Mouse (Mus musculus): ENCODE data around the gene Gm20388. TPM values are rescaled to one million over a fixed set of nuclear protein-coding genes. Genes with fewer than 3 reads are reported as not detected.

Gm20388 gene
- polyA plus RNA-seq, 2 experiments: 8.5 TPM; not detected in 1

- ATAC-seq (ENCODE audit: insufficient read depth): peak; percentile 61; the same call in 1 of the 2 replicates
Measured at GRCm38 (mm10) chr8:123653308-123653993, 3742.8 kb downstream of the Gm20388 start, which contains the start of gene Rhou. Rhou (plus strand) TSS chr8:123653929.

GRCm38 (mm10) chr8:123653994-123654569, 3743.4 kb downstream of the Gm20388 start:
- under 1% methylated on average over 66 of the region's 77 CpGs for WGBS (ENCODE audit: insufficient replicate concordance)
- peaks cover 35% of the 10 kb centered on the region for H3K27me3 ChIP-seq (ENCODE audit: control insufficient read depth, insufficient read depth, low read length)
- H3K4me2 ChIP-seq (ENCODE audit: low read depth): peak overlapping the region; percentile 58
- no peaks in the 10 kb centered on the region for H3K36me3 ChIP-seq (replicated peaks; ENCODE audit: control insufficient read depth, insufficient read depth, low read depth)
- H3K27ac ChIP-seq: no peak overlapping the region
- DNase-seq (ENCODE audit: low read depth in 3 of 3, low spot score in 3 of 3): no peak
- H3K4me3 ChIP-seq (ENCODE audit: insufficient read depth in 1 of 2, low read depth in 2 of 2, low read length in 2 of 2): peak overlapping the region; percentile 57 to 60
- H3K4me1 ChIP-seq (replicated peaks; ENCODE audit: control insufficient read depth in 2 of 2, insufficient read depth in 2 of 2, low read length in 1 of 2): peaks cover 0 to 3% of the 10 kb centered on the region in 2 experiments; a peak in 1 of 4 replicates
- H3K9me3 ChIP-seq (ENCODE audit: control insufficient read depth, low read length): no peaks in the 10 kb centered on the region
- H3K9ac ChIP-seq (replicated peaks): peak overlapping the region; percentile 40
- peak; percentile 32; the same call in 1 of the 2 replicates for ATAC-seq (ENCODE audit: insufficient read depth)
- no peak for TF ChIP-seq EP300 (IDR thresholded peaks at IDR 0.05; ENCODE audit: low read depth)
- no peak for TF ChIP-seq CTCF (IDR thresholded peaks at IDR 0.05; ENCODE audit: low read depth)

More at GRCm38 (mm10) chr8:123653308-123653993, 3742.8 kb downstream of the Gm20388 start, which contains the start of gene Rhou:
- Histone ChIP-seq H3K4me1 (replicated peaks; ENCODE audit: control insufficient read depth in 2 of 2, insufficient read depth in 2 of 2, low read length in 1 of 2) (peaks cover 0 to 3% of the 10 kb centered on the region in 2 experiments; a peak in 1 of 4 replicates), H3K9me3 (ENCODE audit: control insufficient read depth, low read length) (no peaks in the 10 kb centered on the region), H3K4me3 (ENCODE audit: insufficient read depth in 1 of 2, low read depth in 2 of 2, low read length in 2 of 2) (peak within 1 kb of the TSS; percentile 57 to 60), H3K36me3 (replicated peaks; ENCODE audit: control insufficient read depth, insufficient read depth, low read depth) (no peaks in the 10 kb centered on the region), H3K27me3 (ENCODE audit: control insufficient read depth, insufficient read depth, low read length) (peaks cover 35% of the 10 kb centered on the region), H3K9ac (replicated peaks) (peak within 1 kb of the TSS; percentile 40), H3K4me2 (ENCODE audit: low read depth) (peak within 1 kb of the TSS; percentile 58), H3K27ac (no peak within 1 kb of the TSS)
- DNase-seq (ENCODE audit: low read depth in 3 of 3, low spot score in 3 of 3): peak; percentile 26 to 35 (median 34)
- TF ChIP-seq EP300 (IDR thresholded peaks at IDR 0.05; ENCODE audit: low read depth) (no peak), CTCF (IDR thresholded peaks at IDR 0.05; ENCODE audit: low read depth) (peak; percentile 65)
- WGBS (ENCODE audit: insufficient replicate concordance): 1% methylated on average over 50 of the region's 58 CpGs

- peaks cover 0 to 3% of the 10 kb centered on the region in 2 experiments; a peak in 1 of 4 replicates for H3K4me1 ChIP-seq (replicated peaks; ENCODE audit: control insufficient read depth in 2 of 2, insufficient read depth in 2 of 2, low read length in 1 of 2)
- peak overlapping the region in 1 of 2 experiments; percentile 57; a peak in 2 of 4 replicates for H3K4me3 ChIP-seq (ENCODE audit: insufficient read depth in 1 of 2, low read depth in 2 of 2, low read length in 2 of 2)
- TF ChIP-seq CTCF (IDR thresholded peaks at IDR 0.05; ENCODE audit: low read depth) (no peak), EP300 (IDR thresholded peaks at IDR 0.05; ENCODE audit: low read depth) (no peak)
- peak overlapping the region; percentile 58 for H3K4me2 ChIP-seq (ENCODE audit: low read depth)
- no peak for ATAC-seq (ENCODE audit: insufficient read depth)
- WGBS (ENCODE audit: insufficient replicate concordance): 23% methylated on average over 5 of the region's 5 CpGs
- H3K9me3 ChIP-seq (ENCODE audit: control insufficient read depth, low read length): no peaks in the 10 kb centered on the region
- H3K36me3 ChIP-seq (replicated peaks; ENCODE audit: control insufficient read depth, insufficient read depth, low read depth): no peaks in the 10 kb centered on the region
- H3K27me3 ChIP-seq (ENCODE audit: control insufficient read depth, insufficient read depth, low read length): peaks cover 35% of the 10 kb centered on the region
- H3K9ac ChIP-seq (replicated peaks): no peak overlapping the region
- no peak overlapping the region for H3K27ac ChIP-seq
- DNase-seq (ENCODE audit: low read depth in 3 of 3, low spot score in 3 of 3): no peak
Measured at GRCm38 (mm10) chr8:123654763-123655162, 3744.1 kb downstream of the Gm20388 start.

- WGBS (ENCODE audit: insufficient replicate concordance): 12% methylated on average over 8 of the region's 8 CpGs
- Histone ChIP-seq H3K4me3 (ENCODE audit: insufficient read depth in 1 of 2, low read depth in 2 of 2, low read length in 2 of 2) (peak overlapping the region in 1 of 2 experiments; percentile 1; a peak in 1 of 4 replicates), H3K4me1 (replicated peaks; ENCODE audit: control insufficient read depth in 2 of 2, insufficient read depth in 2 of 2, low read length in 1 of 2) (peaks cover 0 to 3% of the 10 kb centered on the region in 2 experiments; a peak in 1 of 4 replicates), H3K9me3 (ENCODE audit: control insufficient read depth, low read length) (no peaks in the 10 kb centered on the region), H3K27me3 (ENCODE audit: control insufficient read depth, insufficient read depth, low read length) (peaks cover 35% of the 10 kb centered on the region), H3K27ac (no peak overlapping the region), H3K9ac (replicated peaks) (no peak overlapping the region), H3K36me3 (replicated peaks; ENCODE audit: control insufficient read depth, insufficient read depth, low read depth) (no peaks in the 10 kb centered on the region), H3K4me2 (ENCODE audit: low read depth) (peak overlapping the region; percentile 58)
- DNase-seq (ENCODE audit: low read depth in 3 of 3, low spot score in 3 of 3) (peak in 1 of 3 experiments; percentile 17), ATAC-seq (ENCODE audit: insufficient read depth) (no peak)
- TF ChIP-seq EP300 (IDR thresholded peaks at IDR 0.05; ENCODE audit: low read depth): no peak
- TF ChIP-seq CTCF (IDR thresholded peaks at IDR 0.05; ENCODE audit: low read depth): no peak
Measured at GRCm38 (mm10) chr8:123655351-123655779, 3744.7 kb downstream of the Gm20388 start.

GRCm38 (mm10) chr8:123657826-123658225, 3747.2 kb downstream of the Gm20388 start:
- DNase-seq (ENCODE audit: low read depth in 3 of 3, low spot score in 3 of 3) (no peak), ATAC-seq (ENCODE audit: insufficient read depth) (no peak)
- Histone ChIP-seq H3K27me3 (ENCODE audit: control insufficient read depth, insufficient read depth, low read length) (peaks cover 32% of the 10 kb centered on the region), H3K4me2 (ENCODE audit: low read depth) (no peak overlapping the region), H3K9ac (replicated peaks) (no peak overlapping the region), H3K9me3 (ENCODE audit: control insufficient read depth, low read length) (no peaks in the 10 kb centered on the region), H3K36me3 (replicated peaks; ENCODE audit: control insufficient read depth, insufficient read depth, low read depth) (no peaks in the 10 kb centered on the region), H3K4me1 (replicated peaks; ENCODE audit: control insufficient read depth in 2 of 2, insufficient read depth in 2 of 2, low read length in 1 of 2) (peaks cover 0 to 3% of the 10 kb centered on the region in 2 experiments; a peak in 1 of 4 replicates), H3K27ac (no peak overlapping the region), H3K4me3 (ENCODE audit: insufficient read depth in 1 of 2, low read depth in 2 of 2, low read length in 2 of 2) (no peak overlapping the region)
- 56% methylated on average over 8 of the region's 8 CpGs for WGBS (ENCODE audit: insufficient replicate concordance)
- TF ChIP-seq CTCF (IDR thresholded peaks at IDR 0.05; ENCODE audit: low read depth) (no peak), EP300 (IDR thresholded peaks at IDR 0.05; ENCODE audit: low read depth) (no peak)

All from liver, embryonic 14.5 days (tissue).